Comparison of ENCODE assay signal across 32 mouse cellular contexts in genomic region chr3:108097656-108098055, GRCm38 (mm10). TPM values are rescaled to one million over a fixed set of nuclear protein-coding genes. Genes with fewer than 3 reads are reported as not detected.
A peak's percentile ranks its signal among the peaks of the same experiment; 100 is the strongest.
DNase-seq lines count a peak whose midpoint lies in the region; ATAC-seq and TF ChIP-seq lines count a peak whose summit lies in the region.
"Had no signal": no experiment of that assay in that cellular context is flagged by ENCODE, and none has a peak within 500 bp of the region (broad histone marks: within the 10 kb centered on the region; RNA-seq: fewer than 3 reads in every experiment).

No protein-coding gene starts in this region.

- H3K27ac ChIP-seq in heart, embryonic 13.5 days (replicated peaks): no peak overlapping the region; the same call in 1 of the 2 replicates
- H3K27ac ChIP-seq in liver, embryonic 13.5 days: peak overlapping the region; percentile 98
- no peak overlapping the region for H3K27ac ChIP-seq in intestine, postnatal 0 days (ENCODE audit: low read depth, low read length)
- H3K27ac ChIP-seq: embryonic facial prominence, embryonic 12.5 days; forebrain, embryonic 13.5 days; hindbrain, embryonic 13.5 days; layer of hippocampus, adult 2 months; limb, embryonic 13.5 days; macrophage; neural tube, embryonic 15.5 days had no signal

- H3K9ac ChIP-seq in heart, embryonic 13.5 days: no peak overlapping the region
- H3K9ac ChIP-seq in liver, embryonic 13.5 days: peak overlapping the region; percentile 73
- H3K9ac ChIP-seq in intestine, postnatal 0 days (ENCODE audit: low read depth, low read length): no peak overlapping the region
- H3K9ac ChIP-seq: embryonic facial prominence, embryonic 12.5 days; forebrain, embryonic 13.5 days; hindbrain, embryonic 13.5 days; limb, embryonic 13.5 days; neural tube, embryonic 15.5 days had no signal

- WGBS in heart, embryonic 13.5 days: 83% methylated on average over 8 of the region's 8 CpGs
- WGBS in liver, embryonic 13.5 days (ENCODE audit: insufficient replicate concordance): 77% methylated on average over 8 of the region's 8 CpGs
- WGBS in intestine, postnatal 0 days: 90% methylated on average over 8 of the region's 8 CpGs

- no peaks in the 10 kb centered on the region for H3K27me3 ChIP-seq in heart, embryonic 13.5 days (replicated peaks)
- H3K27me3 ChIP-seq in liver, embryonic 13.5 days: no peaks in the 10 kb centered on the region
- H3K27me3 ChIP-seq in intestine, postnatal 0 days (replicated peaks; ENCODE audit: control insufficient read depth, insufficient read depth, low read length): no peaks in the 10 kb centered on the region
- H3K27me3 ChIP-seq: embryonic facial prominence, embryonic 12.5 days; forebrain, embryonic 13.5 days; hindbrain, embryonic 13.5 days; limb, embryonic 13.5 days; neural tube, embryonic 15.5 days had no signal

- TF ChIP-seq CTCF in intestine, postnatal 0 days (IDR thresholded peaks at IDR 0.05; ENCODE audit: low read depth): no peak

- ATAC-seq in heart, embryonic 13.5 days (ENCODE audit: extremely low read depth, insufficient number of reproducible peaks, low FRiP score, low TSS enrichment): no peak
- ATAC-seq in erythroid progenitor cell, adult 5-6 weeks (replicated peaks; ENCODE audit: low FRiP score, poor library complexity, severe bottlenecking): peak; percentile 37; the same call in 1 of the 2 replicates
- ATAC-seq in liver, embryonic 13.5 days (ENCODE audit: low read depth): no peak
- no peak for ATAC-seq in intestine, postnatal 0 days
- ATAC-seq: forebrain, embryonic 13.5 days had no signal

- H3K4me2 ChIP-seq in heart, embryonic 13.5 days: peak overlapping the region; percentile 17; the same call in 1 of the 2 replicates
- peak overlapping the region; percentile 58 for H3K4me2 ChIP-seq in liver, embryonic 13.5 days
- no peak overlapping the region for H3K4me2 ChIP-seq in intestine, postnatal 0 days (replicated peaks; ENCODE audit: low read depth)
- H3K4me2 ChIP-seq: embryonic facial prominence, embryonic 12.5 days; forebrain, embryonic 13.5 days; hindbrain, embryonic 13.5 days; limb, embryonic 13.5 days; neural tube, embryonic 15.5 days had no signal

- no peaks in the 10 kb centered on the region for H3K36me3 ChIP-seq in heart, embryonic 13.5 days
- H3K36me3 ChIP-seq in liver, embryonic 13.5 days: no peaks in the 10 kb centered on the region
- no peaks in the 10 kb centered on the region for H3K36me3 ChIP-seq in intestine, postnatal 0 days (ENCODE audit: control insufficient read depth, insufficient read depth)
- H3K36me3 ChIP-seq: embryonic facial prominence, embryonic 12.5 days; hindbrain, embryonic 13.5 days; limb, embryonic 13.5 days; neural tube, embryonic 15.5 days had no signal

- no peak for DNase-seq in heart, postnatal 14 days
- no peak for DNase-seq in liver, embryonic 13.5 days
- no peak for DNase-seq in embryo, embryonic 10.5 days (ENCODE audit: low spot score)
- DNase-seq in kidney, postnatal 4 days: no peak
- DNase-seq: adrenal gland, adult 8-10 months; B cell, adult 2 months; cerebellum, adult 8-10 months; cerebellum, postnatal 25 days; gastrocnemius, postnatal 10 days; heart, postnatal 36 days; kidney, adult 11 months; kidney, postnatal 25 days; lung, adult 2 months; lung, postnatal 10 days; midbrain, embryonic 14.5 days; retina, postnatal 1 day; right cerebral cortex, postnatal 14 days; thymus, postnatal 14 days had no signal

- no peaks in the 10 kb centered on the region for H3K9me3 ChIP-seq in heart, embryonic 13.5 days
- H3K9me3 ChIP-seq in liver, embryonic 13.5 days (replicated peaks): no peaks in the 10 kb centered on the region
- H3K9me3 ChIP-seq in intestine, postnatal 0 days (ENCODE audit: control insufficient read depth): no peaks in the 10 kb centered on the region
- H3K9me3 ChIP-seq: embryonic facial prominence, embryonic 12.5 days; forebrain, embryonic 13.5 days; hindbrain, embryonic 13.5 days; limb, embryonic 13.5 days; neural tube, embryonic 15.5 days had no signal

- no peak overlapping the region for H3K4me3 ChIP-seq in heart, embryonic 13.5 days
- H3K4me3 ChIP-seq in liver, embryonic 13.5 days (replicated peaks): peak overlapping the region; percentile 8
- no peak overlapping the region for H3K4me3 ChIP-seq in intestine, postnatal 0 days (ENCODE audit: low read depth, low read length)
- H3K4me3 ChIP-seq: embryonic facial prominence, embryonic 12.5 days; forebrain, embryonic 13.5 days; hindbrain, embryonic 13.5 days; layer of hippocampus, adult 2 months; limb, embryonic 13.5 days; neural tube, embryonic 15.5 days had no signal

- intact Hi-C loops in heart, postnatal 14 days (cut with DNase I): no loop called here

- peaks cover 14% of the 10 kb centered on the region for H3K4me1 ChIP-seq in heart, embryonic 13.5 days
- peaks cover 75% of the 10 kb centered on the region for H3K4me1 ChIP-seq in liver, embryonic 13.5 days (replicated peaks)
- no peaks in the 10 kb centered on the region for H3K4me1 ChIP-seq in intestine, postnatal 0 days (replicated peaks; ENCODE audit: control insufficient read depth, insufficient read depth, low read length)
- H3K4me1 ChIP-seq: embryonic facial prominence, embryonic 12.5 days; limb, embryonic 13.5 days had no signal

RNA-seq across cellular contexts. Expression of gene Gnat2, which starts 5.1 kb away (rescaled TPM):
- polyA plus RNA-seq in heart, embryonic 13.5 days (2015; fragmentation: Nextera tagmentation; extraction: Ambion mirVana): 0.20 and 1.3 TPM in 2 replicates
- total RNA-seq in heart, postnatal 14 days (2021): under 1 TPM in 1 of 2 experiments, not detected in 1; 0.34 TPM
- not detected in 2 replicates for total RNA-seq in erythroid progenitor cell, adult 5-6 weeks (2015; ENCODE audit: low replicate concordance)
- total RNA-seq in erythroid progenitor cell, adult 5-6 weeks (2017; ENCODE audit: low replicate concordance): not detected in 2 replicates
- 2.6 and 3.1 TPM in 2 replicates for polyA plus RNA-seq in liver, embryonic 13.5 days (2015; fragmentation: Nextera tagmentation; extraction: Ambion mirVana)
- polyA plus RNA-seq in intestine, postnatal 0 days (2015; fragmentation: Nextera tagmentation; extraction: Ambion mirVana): 0.43 and 0.80 TPM in 2 replicates
- total RNA-seq: heart, postnatal 36 days; layer of hippocampus, adult 2 months; layer of hippocampus, postnatal 14 days; left cerebral cortex, postnatal 36 days; monocyte, adult 5-6 weeks had no signal
- polyA plus RNA-seq: lung, adult 2 months; macrophage had no signal

RNA-seq across cellular contexts. Expression of gene Ampd2, which starts 11.2 kb away (rescaled TPM):
- 29.4 and 30.3 TPM in 2 replicates for polyA plus RNA-seq in heart, embryonic 13.5 days (2015; fragmentation: Nextera tagmentation; extraction: Ambion mirVana)
- total RNA-seq in heart, postnatal 14 days (2021): 1 to 10 TPM; 7.5 to 8.7 TPM
- total RNA-seq in erythroid progenitor cell, adult 5-6 weeks (2015; ENCODE audit: low replicate concordance): 9.2 and 10.5 TPM in 2 replicates
- total RNA-seq in erythroid progenitor cell, adult 5-6 weeks (2017; ENCODE audit: low replicate concordance): 1.0 and 10.1 TPM in 2 replicates
- polyA plus RNA-seq in liver, embryonic 13.5 days (2015; fragmentation: Nextera tagmentation; extraction: Ambion mirVana): 46.0 and 48.2 TPM in 2 replicates
- 17.6 and 18.2 TPM in 2 replicates for polyA plus RNA-seq in intestine, postnatal 0 days (2015; fragmentation: Nextera tagmentation; extraction: Ambion mirVana)

RNA-seq across cellular contexts. Expression of gene Gnai3, which starts 48.3 kb away (rescaled TPM):
- 74.7 and 76.3 TPM in 2 replicates for polyA plus RNA-seq in heart, embryonic 13.5 days (2015; fragmentation: Nextera tagmentation; extraction: Ambion mirVana)
- total RNA-seq in heart, postnatal 14 days (2021): 10 to 100 TPM; 25.0 to 30.2 TPM
- total RNA-seq in erythroid progenitor cell, adult 5-6 weeks (2015; ENCODE audit: low replicate concordance): 29.9 and 45.7 TPM in 2 replicates
- total RNA-seq in erythroid progenitor cell, adult 5-6 weeks (2017; ENCODE audit: low replicate concordance): 21.7 and 30.0 TPM in 2 replicates
- 67.8 and 83.4 TPM in 2 replicates for polyA plus RNA-seq in liver, embryonic 13.5 days (2015; fragmentation: Nextera tagmentation; extraction: Ambion mirVana)
- polyA plus RNA-seq in intestine, postnatal 0 days (2015; fragmentation: Nextera tagmentation; extraction: Ambion mirVana): 99.6 and 101 TPM in 2 replicates

RNA-seq across cellular contexts. Expression of gene Gstm4, which starts 53.0 kb away (rescaled TPM):
- polyA plus RNA-seq in heart, embryonic 13.5 days (2015; fragmentation: Nextera tagmentation; extraction: Ambion mirVana): 15.2 and 16.4 TPM in 2 replicates
- 10 to 100 TPM in 1 of 2 experiments, 1 to 10 TPM in 1; 9.2 to 10.1 TPM for total RNA-seq in heart, postnatal 14 days (2021)
- 2.5 and 4.2 TPM in 2 replicates for total RNA-seq in erythroid progenitor cell, adult 5-6 weeks (2015; ENCODE audit: low replicate concordance)
- total RNA-seq in erythroid progenitor cell, adult 5-6 weeks (2017; ENCODE audit: low replicate concordance): 0.90 and 1.4 TPM in 2 replicates
- 17.9 and 19.6 TPM in 2 replicates for polyA plus RNA-seq in liver, embryonic 13.5 days (2015; fragmentation: Nextera tagmentation; extraction: Ambion mirVana)
- polyA plus RNA-seq in intestine, postnatal 0 days (2015; fragmentation: Nextera tagmentation; extraction: Ambion mirVana): 28.4 and 30.5 TPM in 2 replicates

RNA-seq across cellular contexts. Expression of gene Gpr61, which starts 57.0 kb away (rescaled TPM):
- 0.14 TPM in 1 of 2 replicates, not detected in the other for polyA plus RNA-seq in heart, embryonic 13.5 days (2015; fragmentation: Nextera tagmentation; extraction: Ambion mirVana)
- total RNA-seq in heart, postnatal 14 days (2021): not detected
- total RNA-seq in erythroid progenitor cell, adult 5-6 weeks (2015; ENCODE audit: low replicate concordance): not detected in 2 replicates
- not detected in 2 replicates for total RNA-seq in erythroid progenitor cell, adult 5-6 weeks (2017; ENCODE audit: low replicate concordance)
- not detected in 2 replicates for polyA plus RNA-seq in liver, embryonic 13.5 days (2015; fragmentation: Nextera tagmentation; extraction: Ambion mirVana)
- 0.05 and 0.13 TPM in 2 replicates for polyA plus RNA-seq in intestine, postnatal 0 days (2015; fragmentation: Nextera tagmentation; extraction: Ambion mirVana)
- total RNA-seq: heart, postnatal 36 days; monocyte, adult 5-6 weeks had no signal
- polyA plus RNA-seq: gonadal fat pad, adult 2 months; lung, adult 2 months; macrophage had no signal
